Mouse (Mus musculus): Measurements from ENCODE around the gene Zdhhc16.

DNA sequence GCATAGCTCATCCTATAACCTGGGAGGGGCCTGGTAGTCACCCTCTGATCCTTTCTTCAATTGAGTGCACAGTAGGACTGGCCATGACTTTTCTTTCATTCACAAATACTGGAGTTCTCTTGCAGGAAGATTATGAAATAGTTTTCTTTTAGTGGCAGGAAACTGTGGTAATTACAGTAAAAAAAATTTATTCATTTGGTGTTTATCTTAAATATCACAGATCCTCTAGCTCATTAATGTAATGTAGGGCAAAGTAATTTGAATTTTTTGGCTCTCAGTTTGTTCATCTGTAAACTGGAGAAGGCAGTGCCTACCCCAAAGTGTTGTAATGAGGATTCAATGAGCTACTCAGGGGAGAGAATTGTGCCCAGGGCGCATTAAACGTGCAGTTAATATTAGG is 59.7 kb downstream of the Zdhhc16 start:
- no peak for TF ChIP-seq CTCF (IDR thresholded peaks at IDR 0.05; ENCODE audit: low read depth, low read length)
- TF ChIP-seq POLR2A (IDR thresholded peaks at IDR 0.05; ENCODE audit: borderline replicate concordance, low read depth, low read length), result no peak

Data from bone marrow macrophage, adult 2 months (primary cell).